Mouse (Mus musculus): Measurements from ENCODE around the gene Thrap3. TPM values are rescaled to one million over a fixed set of nuclear protein-coding genes. Genes with fewer than 3 reads are reported as not detected.

Thrap3 gene
- total RNA-seq, 2 experiments from 2014 or later, result 182 to 188 TPM

Other genes starting within 250 kb of the Thrap3 start
- gene Csf3r, start 178.2 kb downstream of the Thrap3 start, total RNA-seq (2021), result under 1 TPM; 0.29 to 0.93 TPM
- gene Mrps15, start 155.8 kb downstream of the Thrap3 start, total RNA-seq (2021), result 10 to 100 TPM; 57.4 to 57.7 TPM
- 1 to 10 TPM; 4.4 to 4.6 TPM for gene Oscp1, start 144.2 kb downstream of the Thrap3 start, total RNA-seq (2021)
- 10 to 100 TPM; 16.2 to 16.9 TPM for gene Lsm10, start 106.1 kb downstream of the Thrap3 start, total RNA-seq (2021)
- 10 to 100 TPM; 34.4 to 39.0 TPM for gene Stk40, start 98.8 kb downstream of the Thrap3 start, total RNA-seq (2021)
- 10 to 100 TPM; 31.8 to 33.8 TPM for gene Eva1b, start 55.0 kb downstream of the Thrap3 start, total RNA-seq (2021)
- 1 to 10 TPM; 2.9 TPM for gene Sh3d21, start 39.3 kb downstream of the Thrap3 start, total RNA-seq (2021)
- gene Map7d1, start 53.6 kb upstream of the Thrap3 start, total RNA-seq (2021), result 100 to 1,000 TPM; 254 to 283 TPM
- 10 to 100 TPM; 36.6 to 37.3 TPM for gene Trappc3, start 59.6 kb upstream of the Thrap3 start, total RNA-seq (2021)
- gene Col8a2, start 84.0 kb upstream of the Thrap3 start, total RNA-seq (2021), result 10 to 100 TPM in 1 of 2 experiments, 1 to 10 TPM in 1; 7.0 to 10.1 TPM
- 10 to 100 TPM; 20.8 to 21.2 TPM for gene Adprhl2, start 118.9 kb upstream of the Thrap3 start, total RNA-seq (2021)
- gene Tekt2, start 122.9 kb upstream of the Thrap3 start, total RNA-seq (2021), result 1 to 10 TPM; 1.2 to 1.6 TPM
- 10 to 100 TPM; 14.1 to 17.5 TPM for gene Ago3, start 226.8 kb upstream of the Thrap3 start, total RNA-seq (2021)